Mouse (Mus musculus): ENCODE results near the gene Aarsd1.

GRCm38 (mm10) chr11:101378926-101379325, 38.5 kb downstream of the Aarsd1 start:
- TF ChIP-seq POLR2A (IDR thresholded peaks at IDR 0.05; ENCODE audit: low read depth, low read length) (peak; percentile 69), CTCF (conservative IDR thresholded peaks at IDR 0.05; ENCODE audit: insufficient read depth, insufficient read length, low read depth, low read length) (no peak)
